Mouse (Mus musculus): Measurements from ENCODE around the gene Mylk2. TPM values are rescaled to one million over a fixed set of nuclear protein-coding genes. Genes with fewer than 3 reads are reported as not detected.
A peak's percentile ranks its signal among the peaks of the same experiment; 100 is the strongest.

Mylk2 gene
- total RNA-seq, 2 experiments from 2014 or later: not detected

GRCm38 (mm10) chr2:152915453-152915852, 4.3 kb downstream of the Mylk2 start:
- TF ChIP-seq CTCF (IDR thresholded peaks at IDR 0.05): no peak
- intact Hi-C loops (cut with DNase I): loop anchor here (2.0 to 10.0 kb wide), 3 partner anchors 165 to 669 kb away; no protein-coding TSS in a partner anchor
- no peak overlapping the region for H3K27ac ChIP-seq
- no peak for DNase-seq (ENCODE audit: extremely low spot score in 1 of 2, low spot score in 2 of 2)
- H3K4me3 ChIP-seq: no peak overlapping the region

GRCm38 (mm10) chr2:152916111-152916510, 5.0 kb downstream of the Mylk2 start:
- intact Hi-C loops (cut with DNase I): loop anchor here (10.0 kb wide), 2 partner anchors 489 to 669 kb away; no protein-coding TSS in a partner anchor
- Histone ChIP-seq H3K27ac (no peak overlapping the region), H3K4me3 (no peak overlapping the region)
- no peak for TF ChIP-seq CTCF (IDR thresholded peaks at IDR 0.05)
- DNase-seq (ENCODE audit: extremely low spot score in 1 of 2, low spot score in 2 of 2): no peak

DNA sequence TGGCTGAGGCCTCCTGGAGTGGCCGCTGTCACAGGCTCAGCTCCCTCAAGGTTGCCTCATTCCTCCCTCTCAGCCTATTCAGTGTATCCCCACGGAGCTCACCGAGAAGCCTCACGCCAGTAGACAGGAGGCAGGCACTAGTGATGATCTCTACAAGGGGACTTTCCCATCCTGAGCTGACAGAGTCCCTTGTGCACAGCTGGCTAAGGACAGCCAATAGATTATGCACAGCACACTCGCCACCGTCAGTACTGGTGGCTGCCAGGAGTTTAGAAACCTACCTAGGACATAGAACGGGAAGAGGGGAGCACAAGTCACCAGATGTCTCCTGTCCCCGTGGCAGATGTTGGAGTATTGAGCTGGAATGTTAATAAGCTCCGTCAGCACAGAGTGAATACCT, 6.5 kb downstream of the Mylk2 start:
- DNase-seq (ENCODE audit: extremely low spot score in 1 of 2, low spot score in 2 of 2): no peak
- TF ChIP-seq CTCF (IDR thresholded peaks at IDR 0.05): no peak
- intact Hi-C loops (cut with DNase I): loop anchor here (10.0 kb wide), 2 partner anchors 487 to 667 kb away; no protein-coding TSS in a partner anchor
- no peak overlapping the region for H3K4me3 ChIP-seq
- H3K27ac ChIP-seq: no peak overlapping the region

- TF ChIP-seq CTCF (IDR thresholded peaks at IDR 0.05): no peak
- intact Hi-C loops (cut with DNase I): no loop called here
- Histone ChIP-seq H3K4me3 (no peak overlapping the region), H3K27ac (no peak overlapping the region)
- no peak for DNase-seq (ENCODE audit: extremely low spot score in 1 of 2, low spot score in 2 of 2)
These were observed 11.2 kb downstream of the Mylk2 start for GRCm38 (mm10) chr2:152922376-152922775.

GRCm38 (mm10) chr2:152923621-152924020, 12.5 kb downstream of the Mylk2 start:
- intact Hi-C loops (cut with DNase I): no loop called here

DNA sequence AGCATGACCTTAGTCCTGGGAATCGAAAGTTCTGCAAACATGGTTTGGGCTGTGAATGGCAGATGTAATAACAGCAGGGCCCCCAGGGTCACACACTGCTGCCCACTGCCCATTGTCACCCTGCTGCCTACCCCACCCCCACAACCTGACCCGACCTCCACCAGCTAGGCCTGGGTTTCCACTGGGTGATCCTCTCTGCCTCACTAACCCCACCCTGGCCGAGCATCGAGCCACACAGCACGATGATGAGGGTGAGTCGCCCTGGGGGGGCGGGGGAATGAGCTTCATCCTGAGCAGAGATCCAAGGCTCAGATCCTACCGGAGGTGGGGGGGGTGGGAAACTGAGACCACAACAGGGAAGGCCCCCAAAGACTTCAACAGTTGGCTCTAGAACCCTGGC, 13.0 kb downstream of the Mylk2 start:
- TF ChIP-seq CTCF (IDR thresholded peaks at IDR 0.05): no peak
- H3K27ac ChIP-seq: no peak overlapping the region

More at GRCm38 (mm10) chr2:152923621-152924020, 12.5 kb downstream of the Mylk2 start:
- no peak overlapping the region for H3K27ac ChIP-seq
- TF ChIP-seq CTCF (IDR thresholded peaks at IDR 0.05): no peak
- no peak for DNase-seq (ENCODE audit: extremely low spot score in 1 of 2, low spot score in 2 of 2)
- no peak overlapping the region for H3K4me3 ChIP-seq

GRCm38 (mm10) chr2:152924543-152924942, 13.4 kb downstream of the Mylk2 start:
- Histone ChIP-seq H3K27ac (no peak overlapping the region), H3K4me3 (no peak overlapping the region)
- no peak for DNase-seq (ENCODE audit: extremely low spot score in 1 of 2, low spot score in 2 of 2)
- TF ChIP-seq CTCF (IDR thresholded peaks at IDR 0.05): no peak
- intact Hi-C loops (cut with DNase I): no loop called here

More for the DNA sequence above, 13.0 kb downstream of the Mylk2 start:
- DNase-seq (ENCODE audit: extremely low spot score in 1 of 2, low spot score in 2 of 2): no peak
- H3K4me3 ChIP-seq: no peak overlapping the region
- intact Hi-C loops (cut with DNase I): no loop called here

- H3K4me3 ChIP-seq: no peak overlapping the region
- TF ChIP-seq CTCF (IDR thresholded peaks at IDR 0.05): no peak
- intact Hi-C loops (cut with DNase I): no loop called here
- H3K27ac ChIP-seq: no peak overlapping the region
- no peak for DNase-seq (ENCODE audit: extremely low spot score in 1 of 2, low spot score in 2 of 2)
These were observed 14.2 kb downstream of the Mylk2 start for GRCm38 (mm10) chr2:152925189-152925872.

- TF ChIP-seq CTCF (IDR thresholded peaks at IDR 0.05): no peak
- intact Hi-C loops (cut with DNase I): no loop called here
- H3K27ac ChIP-seq: no peak overlapping the region
- H3K4me3 ChIP-seq: no peak overlapping the region
- DNase-seq (ENCODE audit: extremely low spot score in 1 of 2, low spot score in 2 of 2): no peak
These were observed 15.7 kb downstream of the Mylk2 start for GRCm38 (mm10) chr2:152926896-152927295.

- intact Hi-C loops (cut with DNase I): no loop called here
- Histone ChIP-seq H3K4me3 (no peak overlapping the region), H3K27ac (no peak overlapping the region)
- TF ChIP-seq CTCF (IDR thresholded peaks at IDR 0.05): no peak
- DNase-seq (ENCODE audit: extremely low spot score in 1 of 2, low spot score in 2 of 2): peak in 1 of 2 experiments; percentile 18
These were observed 16.2 kb downstream of the Mylk2 start for GRCm38 (mm10) chr2:152927371-152927770.

- TF ChIP-seq CTCF (IDR thresholded peaks at IDR 0.05): no peak
- H3K27ac ChIP-seq: no peak overlapping the region
- no peak for DNase-seq (ENCODE audit: extremely low spot score in 1 of 2, low spot score in 2 of 2)
- intact Hi-C loops (cut with DNase I): no loop called here
- no peak overlapping the region for H3K4me3 ChIP-seq
These were observed 17.3 kb downstream of the Mylk2 start for GRCm38 (mm10) chr2:152928219-152928987.

DNA sequence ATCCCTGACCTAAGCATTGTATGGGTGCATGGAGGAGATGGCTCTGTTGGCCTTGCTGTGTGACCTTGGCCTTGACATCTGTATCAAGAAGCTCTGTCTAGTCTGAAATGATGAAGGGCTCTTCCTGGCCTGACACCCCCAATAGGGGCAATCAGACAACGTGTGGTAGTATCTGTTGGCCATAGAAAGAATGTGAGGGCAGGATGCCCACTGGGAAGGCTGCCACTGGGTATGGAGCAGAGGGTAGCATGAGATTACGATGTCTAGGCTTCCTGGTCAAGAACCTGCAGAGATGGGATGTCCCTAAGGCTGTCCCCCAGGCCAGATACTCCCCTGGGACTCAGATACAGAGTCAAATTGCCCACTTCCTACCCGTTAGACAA, 17.8 kb downstream of the Mylk2 start:
- no peak overlapping the region for H3K27ac ChIP-seq
- DNase-seq (ENCODE audit: extremely low spot score in 1 of 2, low spot score in 2 of 2): no peak
- intact Hi-C loops (cut with DNase I): no loop called here
- no peak for TF ChIP-seq CTCF (IDR thresholded peaks at IDR 0.05)
- no peak overlapping the region for H3K4me3 ChIP-seq

Measured in left cerebral cortex, adult 2 months (tissue).